ENCODE assay signal across 7 mouse cellular contexts in genomic region chr5:140609511-140610272, GRCm38 (mm10). TPM values are rescaled to one million over a fixed set of nuclear protein-coding genes. Genes with fewer than 3 reads are reported as not detected.
A peak's percentile ranks its signal among the peaks of the same experiment; 100 is the strongest.
DNase-seq lines count a peak whose midpoint lies in the region; ATAC-seq and TF ChIP-seq lines count a peak whose summit lies in the region.

No protein-coding gene starts in this region.

- peak overlapping the region; percentile 91 for H3K4me2 ChIP-seq in limb, embryonic 14.5 days (replicated peaks; ENCODE audit: low read depth, low read length, severe bottlenecking)
- peak overlapping the region; percentile 82 for H3K4me2 ChIP-seq in midbrain, embryonic 14.5 days (ENCODE audit: low read length)

- H3K9ac ChIP-seq in limb, embryonic 14.5 days (ENCODE audit: low read depth, low read length, severe bottlenecking), result peak overlapping the region; percentile 50
- peak overlapping the region; percentile 62 for H3K9ac ChIP-seq in midbrain, embryonic 14.5 days (replicated peaks; ENCODE audit: low read length)

- H3K36me3 ChIP-seq in embryonic facial prominence, embryonic 10.5 days (replicated peaks), result peaks cover 29% of the 10 kb centered on the region
- peaks cover 53% of the 10 kb centered on the region for H3K36me3 ChIP-seq in hindbrain, embryonic 10.5 days
- H3K36me3 ChIP-seq in limb, embryonic 14.5 days (ENCODE audit: control insufficient read depth, insufficient read depth, low read length), result peaks cover 15% of the 10 kb centered on the region
- H3K36me3 ChIP-seq in midbrain, embryonic 14.5 days (ENCODE audit: control insufficient read depth, insufficient read depth, low read length), result peaks cover 19% of the 10 kb centered on the region

- H3K27me3 ChIP-seq in embryonic facial prominence, embryonic 10.5 days (replicated peaks; ENCODE audit: low read depth, poor library complexity, severe bottlenecking), result peaks cover 88% of the 10 kb centered on the region
- peaks cover 82% of the 10 kb centered on the region for H3K27me3 ChIP-seq in hindbrain, embryonic 10.5 days (ENCODE audit: insufficient read depth, poor library complexity, severe bottlenecking)
- H3K27me3 ChIP-seq in limb, embryonic 14.5 days (ENCODE audit: control insufficient read depth, insufficient read depth, low read length), result peaks cover 60% of the 10 kb centered on the region
- H3K27me3 ChIP-seq in midbrain, embryonic 14.5 days (ENCODE audit: control insufficient read depth, insufficient read depth, low read length), result peaks cover 27% of the 10 kb centered on the region

- peak overlapping the region; percentile 72 for H3K4me3 ChIP-seq in embryonic facial prominence, embryonic 10.5 days
- H3K4me3 ChIP-seq in hindbrain, embryonic 10.5 days, result peak overlapping the region; percentile 88
- H3K4me3 ChIP-seq in limb, embryonic 14.5 days (replicated peaks; ENCODE audit: low read length), result peak overlapping the region; percentile 40
- peak overlapping the region; percentile 51 for H3K4me3 ChIP-seq in midbrain, embryonic 14.5 days (replicated peaks; ENCODE audit: low read depth, low read length)

- H3K27ac ChIP-seq in embryonic facial prominence, embryonic 10.5 days (replicated peaks), result peak overlapping the region; percentile 88
- H3K27ac ChIP-seq in hindbrain, embryonic 10.5 days, result peak overlapping the region; percentile 98
- peak overlapping the region; percentile 76; the same call in 1 of the 2 replicates for H3K27ac ChIP-seq in limb, embryonic 14.5 days (replicated peaks; ENCODE audit: low read depth, low read length)
- peak overlapping the region; percentile 91 for H3K27ac ChIP-seq in midbrain, embryonic 14.5 days (replicated peaks; ENCODE audit: low read depth, low read length)

- peak; percentile 52 for DNase-seq in urinary bladder, postnatal 14 days (ENCODE audit: low spot score)
- no peak for DNase-seq in urinary bladder, postnatal 25 days (ENCODE audit: low spot score)
- no peak for DNase-seq in embryonic facial prominence, embryonic 10.5 days (ENCODE audit: low spot score)
- DNase-seq in hindbrain, embryonic 10.5 days (ENCODE audit: low spot score), result peak; percentile 53
- DNase-seq in limb, embryonic 14.5 days (ENCODE audit: low spot score), result peak; percentile 29
- DNase-seq in midbrain, embryonic 14.5 days, result peak; percentile 74
- DNase-seq in ovary, postnatal 10 days (ENCODE audit: low spot score), result no peak

- 6% methylated on average over 13 of the region's 13 CpGs for WGBS in embryonic facial prominence, embryonic 10.5 days
- 6% methylated on average over 13 of the region's 13 CpGs for WGBS in hindbrain, embryonic 10.5 days
- 22% methylated on average over 13 of the region's 13 CpGs for WGBS in limb, embryonic 14.5 days
- WGBS in midbrain, embryonic 14.5 days, result 6% methylated on average over 12 of the region's 13 CpGs

- H3K4me1 ChIP-seq in embryonic facial prominence, embryonic 10.5 days, result peaks cover 86% of the 10 kb centered on the region
- peaks cover 97% of the 10 kb centered on the region for H3K4me1 ChIP-seq in hindbrain, embryonic 10.5 days (replicated peaks)
- H3K4me1 ChIP-seq in limb, embryonic 14.5 days (ENCODE audit: control insufficient read depth, insufficient read depth, low read length), result peaks cover 55% of the 10 kb centered on the region
- peaks cover 49% of the 10 kb centered on the region for H3K4me1 ChIP-seq in midbrain, embryonic 14.5 days (ENCODE audit: control insufficient read depth, insufficient read depth, low read length)

- ATAC-seq in limb, embryonic 14.5 days (ENCODE audit: low FRiP score, low read depth), result no peak
- ATAC-seq in midbrain, embryonic 14.5 days (ENCODE audit: low FRiP score, low TSS enrichment), result no peak

- no peaks in the 10 kb centered on the region for H3K9me3 ChIP-seq in embryonic facial prominence, embryonic 10.5 days
- no peaks in the 10 kb centered on the region for H3K9me3 ChIP-seq in hindbrain, embryonic 10.5 days
- no peaks in the 10 kb centered on the region for H3K9me3 ChIP-seq in limb, embryonic 14.5 days (ENCODE audit: control insufficient read depth, low read length)
- H3K9me3 ChIP-seq in midbrain, embryonic 14.5 days (ENCODE audit: control insufficient read depth, low read length), result no peaks in the 10 kb centered on the region

- TF ChIP-seq POLR2A in limb, embryonic 14.5 days (IDR thresholded peaks at IDR 0.05; ENCODE audit: borderline replicate concordance, extremely low read depth, insufficient read depth, insufficient read length), result no peak

RNA-seq across cellular contexts. Expression of gene Lfng, which starts 2.6 kb away (rescaled TPM):
- 11.7 and 14.9 TPM in 2 replicates for polyA plus RNA-seq in embryonic facial prominence, embryonic 10.5 days (2016; fragmentation: Nextera tagmentation; extraction: Ambion mirVana)
- 40.9 and 51.2 TPM in 2 replicates for polyA plus RNA-seq in hindbrain, embryonic 10.5 days (2016; fragmentation: Nextera tagmentation; extraction: Ambion mirVana)
- polyA plus RNA-seq in limb, embryonic 14.5 days (2012; rRNA removed), result 38.9 and 48.2 TPM in 2 replicates
- polyA plus RNA-seq in limb, embryonic 14.5 days (2014; fragmentation: Nextera tagmentation; extraction: Ambion mirVana), result 19.2 and 21.4 TPM in 2 replicates
- polyA plus RNA-seq in midbrain, embryonic 14.5 days (2014; fragmentation: Nextera tagmentation; extraction: Ambion mirVana), result 20.5 and 25.2 TPM in 2 replicates

RNA-seq across cellular contexts. Expression of gene Ttyh3, which starts 39.1 kb away (rescaled TPM):
- polyA plus RNA-seq in embryonic facial prominence, embryonic 10.5 days (2016; fragmentation: Nextera tagmentation; extraction: Ambion mirVana), result 33.4 and 35.5 TPM in 2 replicates
- 32.1 and 52.5 TPM in 2 replicates for polyA plus RNA-seq in hindbrain, embryonic 10.5 days (2016; fragmentation: Nextera tagmentation; extraction: Ambion mirVana)
- polyA plus RNA-seq in limb, embryonic 14.5 days (2012; rRNA removed), result 118 and 180 TPM in 2 replicates
- 57.5 and 66.3 TPM in 2 replicates for polyA plus RNA-seq in limb, embryonic 14.5 days (2014; fragmentation: Nextera tagmentation; extraction: Ambion mirVana)
- 72.1 and 86.7 TPM in 2 replicates for polyA plus RNA-seq in midbrain, embryonic 14.5 days (2014; fragmentation: Nextera tagmentation; extraction: Ambion mirVana)

RNA-seq across cellular contexts. Expression of gene Grifin, which starts 44.8 kb away (rescaled TPM):
- not detected in 2 replicates for polyA plus RNA-seq in embryonic facial prominence, embryonic 10.5 days (2016; fragmentation: Nextera tagmentation; extraction: Ambion mirVana)
- not detected in 2 replicates for polyA plus RNA-seq in hindbrain, embryonic 10.5 days (2016; fragmentation: Nextera tagmentation; extraction: Ambion mirVana)
- 0.18 and 0.19 TPM in 2 replicates for polyA plus RNA-seq in limb, embryonic 14.5 days (2012; rRNA removed)
- polyA plus RNA-seq in limb, embryonic 14.5 days (2014; fragmentation: Nextera tagmentation; extraction: Ambion mirVana), result not detected in 2 replicates
- polyA plus RNA-seq in midbrain, embryonic 14.5 days (2014; fragmentation: Nextera tagmentation; extraction: Ambion mirVana), result not detected in 2 replicates

Comparison
In these comparisons a context has a peak if more than half of its experiments do, and no peak if none do; other contexts are left out.
1. DNase-seq: peak in urinary bladder, postnatal 14 days (single experiment), hindbrain, embryonic 10.5 days (single experiment), limb, embryonic 14.5 days (single experiment) and midbrain, embryonic 14.5 days (single experiment); none in urinary bladder, postnatal 25 days (single experiment), embryonic facial prominence, embryonic 10.5 days (single experiment) and ovary, postnatal 10 days (single experiment).
2. Peak in every context shown above with its lines, with median percentiles within 50 percentile points of each other: H3K27ac ChIP-seq and H3K4me3 ChIP-seq.